Mouse (Mus musculus) stomach, embryonic 15.5 days (tissue): Measurements from ENCODE around the gene a. TPM values are rescaled to one million over a fixed set of nuclear protein-coding genes. Genes with fewer than 3 reads are reported as not detected.
A peak's percentile ranks its signal among the peaks of the same experiment; 100 is the strongest.

Experiments used
- ATAC-seq: fragments of 200-750 bp; cut with Nextera tagmentation; 2 replicates; pipeline ENCODE4 v1.8.0; 2017; ENCODE audit warnings: low read depth, moderate number of reproducible peaks, moderate TSS enrichment; ENCODE audit not compliant: insufficient read depth, low FRiP score
- H3K27ac ChIP-seq: fragments of 300-500 bp; sonication (generic); 2 replicates; pipeline ENCODE4 v1.5.1; 2015; ENCODE audit warnings: mild to moderate bottlenecking, inconsistent platforms
- H3K27me3 ChIP-seq: fragments of 300-500 bp; sonication (generic); replicated peaks from 2 replicates; pipeline ENCODE4 v1.6.1; 2015; ENCODE audit warnings: inconsistent platforms
- H3K36me3 ChIP-seq: fragments of 300-500 bp; sonication (generic); 2 replicates; pipeline ENCODE4 v1.6.1; 2015; ENCODE audit warnings: inconsistent platforms
- H3K4me1 ChIP-seq: fragments of 300-500 bp; sonication (generic); 2 replicates; pipeline ENCODE4 v1.6.1; 2015; ENCODE audit warnings: inconsistent platforms
- H3K4me2 ChIP-seq: fragments of 300-500 bp; sonication (generic); 2 replicates; pipeline ENCODE4 v1.6.1; 2015; ENCODE audit warnings: mild to moderate bottlenecking, inconsistent platforms
- H3K4me3 ChIP-seq: fragments of 300-500 bp; sonication (generic); replicated peaks from 2 replicates; pipeline ENCODE4 v1.5.1; 2015; ENCODE audit warnings: inconsistent platforms
- H3K9ac ChIP-seq: fragments of 300-500 bp; sonication (generic); 2 replicates; pipeline ENCODE4 v1.6.1; 2015; ENCODE audit warnings: inconsistent platforms
- H3K9me3 ChIP-seq: fragments of 300-500 bp; sonication (generic); 2 replicates; pipeline ENCODE4 v1.6.1; 2016; ENCODE audit warnings: inconsistent platforms
- WGBS: fragments of 180-500 bp; shearing (Covaris S2); methylation state at CpG from one replicate; pipeline ENCODE4 v1.1.7; 2015; 5-methylcytosine and 5-hydroxymethylcytosine counted together
- polyA plus RNA-seq: library from polyadenylated mRNA; unstranded; fragments of >200 nt; fragmentation: Nextera tagmentation; extraction: Ambion mirVana; gene quantifications from 2 replicates; pipeline ENCODE4 v1.2.1, GENCODE M21; 2015

Gene a
- 0.57 and 1.3 TPM in 2 replicates for polyA plus RNA-seq

GRCm38 (mm10) chr2:154790656-154791483 is at the start of gene a, which contains the start of gene Raly:
TSS of gene a (plus strand) at chr2:154791402.
TSS of gene Raly (plus strand) at chr2:154791096.
- peak within 1 kb of the TSS; percentile 75 for H3K4me2 ChIP-seq
- under 1% methylated on average over 88 of the region's 89 CpGs for WGBS

GRCm38 (mm10) chr2:154742911-154743819 is 48.0 kb upstream of the a start:
- Histone ChIP-seq H3K27me3 (no peaks in the 10 kb centered on the region), H3K9me3 (no peaks in the 10 kb centered on the region), H3K9ac (no peak overlapping the region), H3K4me3 (no peak overlapping the region), H3K4me1 (0 out of 2 replicates have a peak, but pooled peaks cover 3% of the 10 kb centered on the region), H3K4me2 (no peak overlapping the region), H3K27ac (no peak overlapping the region), H3K36me3 (no peaks in the 10 kb centered on the region)
- whole genome bisulfite sequencing = 59% methylated on average over 10 of the region's 10 CpGs
- ATAC-seq = no peak

More at GRCm38 (mm10) chr2:154790656-154791483, at the start of gene a, which contains the start of gene Raly:
- Histone ChIP-seq H3K9ac (peak within 1 kb of the TSS; percentile 97), H3K27ac (peak within 1 kb of the TSS; percentile 99), H3K4me3 (peak within 1 kb of the TSS; percentile 99), H3K4me1 (peaks cover 30% of the 10 kb centered on the region), H3K27me3 (no peaks in the 10 kb centered on the region), H3K9me3 (no peaks in the 10 kb centered on the region), H3K36me3 (no peaks in the 10 kb centered on the region)
- ATAC-seq = peak; percentile 98

GRCm38 (mm10) chr2:154743915-154744314 is 47.3 kb upstream of the a start:
- H3K4me2 ChIP-seq = no peak overlapping the region
- no peak for ATAC-seq
- H3K4me1 ChIP-seq = 0 out of 2 replicates have a peak, but pooled peaks cover 4% of the 10 kb centered on the region
- H3K27ac ChIP-seq = no peak overlapping the region
- H3K4me3 ChIP-seq = no peak overlapping the region
- H3K9ac ChIP-seq = no peak overlapping the region
- no peaks in the 10 kb centered on the region for H3K36me3 ChIP-seq
- no peaks in the 10 kb centered on the region for H3K27me3 ChIP-seq
- WGBS = 54% methylated on average over 4 of the region's 4 CpGs
- no peaks in the 10 kb centered on the region for H3K9me3 ChIP-seq

- Histone ChIP-seq H3K4me2 (no peak overlapping the region), H3K9me3 (no peaks in the 10 kb centered on the region), H3K27ac (no peak overlapping the region), H3K36me3 (no peaks in the 10 kb centered on the region), H3K9ac (no peak overlapping the region), H3K4me3 (no peak overlapping the region), H3K4me1 (peaks cover 5% of the 10 kb centered on the region; the same call in 1 of the 2 replicates), H3K27me3 (no peaks in the 10 kb centered on the region)
- 81% methylated on average over 2 of the region's 2 CpGs for WGBS
- no peak for ATAC-seq
These were observed 42.8 kb upstream of the a start for GRCm38 (mm10) chr2:154748383-154748782.

GRCm38 (mm10) chr2:154749046-154750036 is 41.9 kb upstream of the a start:
- ATAC-seq = peak; percentile 65; the same call in 1 of the 2 replicates
- Histone ChIP-seq H3K27me3 (no peaks in the 10 kb centered on the region), H3K4me2 (no peak overlapping the region), H3K4me1 (peaks cover 5% of the 10 kb centered on the region; the same call in 1 of the 2 replicates), H3K9me3 (no peaks in the 10 kb centered on the region), H3K4me3 (no peak overlapping the region), H3K9ac (no peak overlapping the region), H3K36me3 (no peaks in the 10 kb centered on the region), H3K27ac (peak overlapping the region; percentile 38)
- 49% methylated on average over 23 of the region's 23 CpGs for WGBS

- Histone ChIP-seq H3K36me3 (no peaks in the 10 kb centered on the region), H3K9me3 (no peaks in the 10 kb centered on the region), H3K4me3 (no peak overlapping the region), H3K4me1 (peaks cover 5% of the 10 kb centered on the region; the same call in 1 of the 2 replicates), H3K27me3 (no peaks in the 10 kb centered on the region), H3K4me2 (no peak overlapping the region), H3K9ac (no peak overlapping the region), H3K27ac (no peak overlapping the region)
- 54% methylated on average over 8 of the region's 8 CpGs for WGBS
- no peak for ATAC-seq
These were observed 39.3 kb upstream of the a start for GRCm38 (mm10) chr2:154751924-154752323.

- 92% methylated on average over 2 of the region's 2 CpGs for WGBS
These were observed 37.1 kb upstream of the a start for GRCm38 (mm10) chr2:154754068-154754560.

GRCm38 (mm10) chr2:154755791-154756190 is 35.4 kb upstream of the a start:
- 60% methylated on average over 6 of the region's 6 CpGs for WGBS
- Histone ChIP-seq H3K9ac (no peak overlapping the region), H3K27ac (no peak overlapping the region), H3K27me3 (no peaks in the 10 kb centered on the region), H3K9me3 (no peaks in the 10 kb centered on the region), H3K4me3 (no peak overlapping the region), H3K36me3 (no peaks in the 10 kb centered on the region), H3K4me1 (no peaks in the 10 kb centered on the region), H3K4me2 (no peak overlapping the region)
- no peak for ATAC-seq

More at GRCm38 (mm10) chr2:154754068-154754560, 37.1 kb upstream of the a start:
- no peak for ATAC-seq
- no peak overlapping the region for H3K27ac ChIP-seq
- peaks cover 3% of the 10 kb centered on the region; the same call in 1 of the 2 replicates for H3K4me1 ChIP-seq
- H3K27me3 ChIP-seq = no peaks in the 10 kb centered on the region
- no peak overlapping the region for H3K4me2 ChIP-seq
- H3K4me3 ChIP-seq = no peak overlapping the region
- H3K36me3 ChIP-seq = no peaks in the 10 kb centered on the region
- no peak overlapping the region for H3K9ac ChIP-seq
- no peaks in the 10 kb centered on the region for H3K9me3 ChIP-seq

- no peak overlapping the region for H3K9ac ChIP-seq
- H3K4me3 ChIP-seq = no peak overlapping the region
- no peak overlapping the region for H3K4me2 ChIP-seq
- 79% methylated on average over 5 of the region's 5 CpGs for WGBS
- no peak overlapping the region for H3K27ac ChIP-seq
- no peaks in the 10 kb centered on the region for H3K36me3 ChIP-seq
- ATAC-seq = no peak
- H3K9me3 ChIP-seq = no peaks in the 10 kb centered on the region
- H3K4me1 ChIP-seq = no peaks in the 10 kb centered on the region
- H3K27me3 ChIP-seq = no peaks in the 10 kb centered on the region
These were observed 33.5 kb upstream of the a start for GRCm38 (mm10) chr2:154757691-154758090.

GRCm38 (mm10) chr2:154758454-154758853 is 32.7 kb upstream of the a start:
- H3K36me3 ChIP-seq = no peaks in the 10 kb centered on the region
- H3K27ac ChIP-seq = no peak overlapping the region
- ATAC-seq = no peak
- no peak overlapping the region for H3K9ac ChIP-seq
- peaks cover 5% of the 10 kb centered on the region; the same call in 1 of the 2 replicates for H3K4me1 ChIP-seq
- H3K4me2 ChIP-seq = no peak overlapping the region
- H3K9me3 ChIP-seq = no peaks in the 10 kb centered on the region
- no peaks in the 10 kb centered on the region for H3K27me3 ChIP-seq
- H3K4me3 ChIP-seq = no peak overlapping the region
- 82% methylated on average over 1 of the region's 1 CpGs for WGBS
